Mouse (Mus musculus): ENCODE data around the gene Ncoa7. TPM values are rescaled to one million over a fixed set of nuclear protein-coding genes. Genes with fewer than 3 reads are reported as not detected.
A peak's percentile ranks its signal among the peaks of the same experiment; 100 is the strongest.

Gene Ncoa7
- total and polyA plus RNA-seq, 2 experiments from 2014 or later, result 19.1 to 22.7 TPM

GRCm38 (mm10) chr10:30802033-30802432 is 1.1 kb downstream of the Ncoa7 start:
- Histone ChIP-seq H3K9ac (peak overlapping the region; percentile 95), H3K4me3 (ENCODE audit: low read depth, low read length) (peak overlapping the region; percentile 73), H3K36me3 (ENCODE audit: insufficient read depth) (no peaks in the 10 kb centered on the region), H3K27ac (ENCODE audit: low read depth, low read length) (peak overlapping the region; percentile 98), H3K27me3 (ENCODE audit: insufficient read depth, low read length) (no peaks in the 10 kb centered on the region), H3K9me3 (ENCODE audit: low read length) (0 out of 2 replicates have a peak, but pooled peaks cover 3% of the 10 kb centered on the region), H3K4me2 (ENCODE audit: low read depth) (peak overlapping the region; percentile 66), H3K4me1 (ENCODE audit: insufficient read depth) (peaks cover 8% of the 10 kb centered on the region; the same call in 1 of the 2 replicates)
- peak; percentile 18 for TF ChIP-seq CTCF (IDR thresholded peaks at IDR 0.05; ENCODE audit: low read depth)
- DNase-seq, result no peak
- 7% methylated on average over 8 of the region's 8 CpGs for WGBS
- ATAC-seq, result peak; percentile 5; the same call in 1 of the 2 replicates

- TF ChIP-seq CTCF (IDR thresholded peaks at IDR 0.05; ENCODE audit: low read depth), result no peak
- no peak overlapping the region for H3K27ac ChIP-seq (ENCODE audit: low read depth, low read length)
Observed at GRCm38 (mm10) chr10:30799713-30800450, 3.2 kb downstream of the Ncoa7 start.

GRCm38 (mm10) chr10:30796469-30797261 is 6.5 kb downstream of the Ncoa7 start:
- Histone ChIP-seq H3K4me2 (ENCODE audit: low read depth) (no peak overlapping the region), H3K4me1 (ENCODE audit: insufficient read depth) (no peaks in the 10 kb centered on the region; the same call in 1 of the 2 replicates), H3K27ac (ENCODE audit: low read depth, low read length) (no peak overlapping the region), H3K4me3 (ENCODE audit: low read depth, low read length) (no peak overlapping the region), H3K36me3 (ENCODE audit: insufficient read depth) (peaks cover 6% of the 10 kb centered on the region; the same call in 1 of the 2 replicates), H3K27me3 (ENCODE audit: insufficient read depth, low read length) (no peaks in the 10 kb centered on the region), H3K9ac (no peak overlapping the region), H3K9me3 (ENCODE audit: low read length) (peaks cover 10% of the 10 kb centered on the region; the same call in 1 of the 2 replicates)
- DNase-seq, result no peak
- TF ChIP-seq CTCF (IDR thresholded peaks at IDR 0.05; ENCODE audit: low read depth), result no peak
- WGBS, result 91% methylated on average over 5 of the region's 5 CpGs
- ATAC-seq, result no peak

More at GRCm38 (mm10) chr10:30799713-30800450, 3.2 kb downstream of the Ncoa7 start:
- DNase-seq (no peak), ATAC-seq (no peak)
- H3K9ac ChIP-seq, result no peak overlapping the region
- H3K36me3 ChIP-seq (ENCODE audit: insufficient read depth), result no peaks in the 10 kb centered on the region; the same call in 1 of the 2 replicates
- H3K27me3 ChIP-seq (ENCODE audit: insufficient read depth, low read length), result no peaks in the 10 kb centered on the region
- 93% methylated on average over 2 of the region's 2 CpGs for WGBS
- peaks cover 8% of the 10 kb centered on the region; the same call in 1 of the 2 replicates for H3K4me1 ChIP-seq (ENCODE audit: insufficient read depth)
- H3K4me2 ChIP-seq (ENCODE audit: low read depth), result no peak overlapping the region
- H3K4me3 ChIP-seq (ENCODE audit: low read depth, low read length), result no peak overlapping the region
- H3K9me3 ChIP-seq (ENCODE audit: low read length), result 0 out of 2 replicates have a peak, but pooled peaks cover 3% of the 10 kb centered on the region

- Histone ChIP-seq H3K9me3 (ENCODE audit: low read length) (peaks cover 7% of the 10 kb centered on the region; the same call in 1 of the 2 replicates), H3K4me2 (ENCODE audit: low read depth) (no peak overlapping the region), H3K27me3 (ENCODE audit: insufficient read depth, low read length) (no peaks in the 10 kb centered on the region), H3K4me1 (ENCODE audit: insufficient read depth) (no peaks in the 10 kb centered on the region), H3K27ac (ENCODE audit: low read depth, low read length) (no peak overlapping the region), H3K4me3 (ENCODE audit: low read depth, low read length) (no peak overlapping the region), H3K36me3 (ENCODE audit: insufficient read depth) (peaks cover 6% of the 10 kb centered on the region; the same call in 1 of the 2 replicates), H3K9ac (no peak overlapping the region)
- no peak for ATAC-seq
- DNase-seq, result no peak
- no peak for TF ChIP-seq CTCF (IDR thresholded peaks at IDR 0.05; ENCODE audit: low read depth)
- 95% methylated on average over 3 of the region's 3 CpGs for WGBS
Observed at GRCm38 (mm10) chr10:30791016-30791415, 12.1 kb downstream of the Ncoa7 start.

GRCm38 (mm10) chr10:30789521-30789920 is 13.6 kb downstream of the Ncoa7 start:
- Histone ChIP-seq H3K4me3 (ENCODE audit: low read depth, low read length) (no peak overlapping the region), H3K27me3 (ENCODE audit: insufficient read depth, low read length) (no peaks in the 10 kb centered on the region), H3K27ac (ENCODE audit: low read depth, low read length) (no peak overlapping the region), H3K36me3 (ENCODE audit: insufficient read depth) (peaks cover 6% of the 10 kb centered on the region), H3K9me3 (ENCODE audit: low read length) (peaks cover 5% of the 10 kb centered on the region; the same call in 1 of the 2 replicates), H3K4me2 (ENCODE audit: low read depth) (no peak overlapping the region), H3K4me1 (ENCODE audit: insufficient read depth) (no peaks in the 10 kb centered on the region), H3K9ac (no peak overlapping the region)
- DNase-seq (no peak), ATAC-seq (no peak)
- 98% methylated on average over 5 of the region's 5 CpGs for WGBS
- TF ChIP-seq CTCF (IDR thresholded peaks at IDR 0.05; ENCODE audit: low read depth), result no peak

- 90% methylated on average over 1 of the region's 1 CpGs for WGBS
- Histone ChIP-seq H3K36me3 (ENCODE audit: insufficient read depth) (peaks cover 8% of the 10 kb centered on the region), H3K4me1 (ENCODE audit: insufficient read depth) (no peaks in the 10 kb centered on the region), H3K4me3 (ENCODE audit: low read depth, low read length) (no peak overlapping the region), H3K27me3 (ENCODE audit: insufficient read depth, low read length) (no peaks in the 10 kb centered on the region), H3K4me2 (ENCODE audit: low read depth) (no peak overlapping the region), H3K9me3 (ENCODE audit: low read length) (no peaks in the 10 kb centered on the region), H3K27ac (ENCODE audit: low read depth, low read length) (no peak overlapping the region), H3K9ac (no peak overlapping the region)
- no peak for DNase-seq
- no peak for TF ChIP-seq CTCF (IDR thresholded peaks at IDR 0.05; ENCODE audit: low read depth)
- ATAC-seq, result no peak
Observed at GRCm38 (mm10) chr10:30788340-30788721, 14.8 kb downstream of the Ncoa7 start.
